Mouse (Mus musculus): ENCODE data around the gene Shtn1. TPM values are rescaled to one million over a fixed set of nuclear protein-coding genes. Genes with fewer than 3 reads are reported as not detected.

Gene Shtn1
- polyA plus RNA-seq, 1 experiment from 2014 or later = 2.7 TPM

GRCm38 (mm10) chr19:59010802-59011201 lies 65.1 kb downstream of the Shtn1 start:
- Histone ChIP-seq H3K4me2 (ENCODE audit: low read depth) (no peak overlapping the region), H3K9me3 (ENCODE audit: control insufficient read depth, low read length) (no peaks in the 10 kb centered on the region), H3K4me3 (ENCODE audit: low read depth, low read length) (no peak overlapping the region), H3K36me3 (ENCODE audit: control insufficient read depth, insufficient read depth, low read length) (no peaks in the 10 kb centered on the region), H3K27me3 (ENCODE audit: control insufficient read depth, insufficient read depth, low read length) (no peaks in the 10 kb centered on the region), H3K27ac (ENCODE audit: low read depth, low read length) (no peak overlapping the region), H3K9ac (ENCODE audit: low read length) (no peak overlapping the region), H3K4me1 (ENCODE audit: control insufficient read depth, insufficient read depth, low read length) (no peaks in the 10 kb centered on the region)
- 73% methylated on average over 5 of the region's 5 CpGs for WGBS
- ATAC-seq (ENCODE audit: insufficient read depth, low FRiP score, low TSS enrichment) = no peak
- no peak for DNase-seq (ENCODE audit: low spot score)

GRCm38 (mm10) chr19:59006577-59007340 lies 69.1 kb downstream of the Shtn1 start:
- Histone ChIP-seq H3K27me3 (ENCODE audit: control insufficient read depth, insufficient read depth, low read length) (no peaks in the 10 kb centered on the region), H3K4me1 (ENCODE audit: control insufficient read depth, insufficient read depth, low read length) (no peaks in the 10 kb centered on the region), H3K4me2 (ENCODE audit: low read depth) (no peak overlapping the region), H3K4me3 (ENCODE audit: low read depth, low read length) (no peak overlapping the region), H3K9ac (ENCODE audit: low read length) (no peak overlapping the region), H3K36me3 (ENCODE audit: control insufficient read depth, insufficient read depth, low read length) (no peaks in the 10 kb centered on the region), H3K27ac (ENCODE audit: low read depth, low read length) (no peak overlapping the region), H3K9me3 (ENCODE audit: control insufficient read depth, low read length) (no peaks in the 10 kb centered on the region)
- 74% methylated on average over 15 of the region's 15 CpGs for WGBS
- ATAC-seq (ENCODE audit: insufficient read depth, low FRiP score, low TSS enrichment) (no peak), DNase-seq (ENCODE audit: low spot score) (no peak)

GRCm38 (mm10) chr19:59002827-59003226 lies 73.1 kb downstream of the Shtn1 start:
- Histone ChIP-seq H3K9ac (ENCODE audit: low read length) (no peak overlapping the region), H3K36me3 (ENCODE audit: control insufficient read depth, insufficient read depth, low read length) (no peaks in the 10 kb centered on the region), H3K4me3 (ENCODE audit: low read depth, low read length) (no peak overlapping the region), H3K4me2 (ENCODE audit: low read depth) (no peak overlapping the region), H3K27me3 (ENCODE audit: control insufficient read depth, insufficient read depth, low read length) (no peaks in the 10 kb centered on the region), H3K4me1 (ENCODE audit: control insufficient read depth, insufficient read depth, low read length) (no peaks in the 10 kb centered on the region), H3K27ac (ENCODE audit: low read depth, low read length) (no peak overlapping the region), H3K9me3 (ENCODE audit: control insufficient read depth, low read length) (no peaks in the 10 kb centered on the region)
- WGBS = 92% methylated on average over 6 of the region's 6 CpGs
- ATAC-seq (ENCODE audit: insufficient read depth, low FRiP score, low TSS enrichment) = no peak
- no peak for DNase-seq (ENCODE audit: low spot score)

GRCm38 (mm10) chr19:58981571-58981970 lies 94.3 kb downstream of the Shtn1 start:
- H3K4me3 ChIP-seq (ENCODE audit: low read depth, low read length) = no peak overlapping the region
- H3K9ac ChIP-seq (ENCODE audit: low read length) = no peak overlapping the region
- H3K27ac ChIP-seq (ENCODE audit: low read depth, low read length) = no peak overlapping the region
- 30% methylated on average over 9 of the region's 9 CpGs for WGBS
- DNase-seq (ENCODE audit: low spot score) (no peak), ATAC-seq (ENCODE audit: insufficient read depth, low FRiP score, low TSS enrichment) (no peak)
- H3K27me3 ChIP-seq (ENCODE audit: control insufficient read depth, insufficient read depth, low read length) = peaks cover 23% of the 10 kb centered on the region
- no peak overlapping the region for H3K4me2 ChIP-seq (ENCODE audit: low read depth)
- H3K36me3 ChIP-seq (ENCODE audit: control insufficient read depth, insufficient read depth, low read length) = no peaks in the 10 kb centered on the region
- no peaks in the 10 kb centered on the region for H3K9me3 ChIP-seq (ENCODE audit: control insufficient read depth, low read length)
- 0 out of 2 replicates have a peak, but pooled peaks cover 2% of the 10 kb centered on the region for H3K4me1 ChIP-seq (ENCODE audit: control insufficient read depth, insufficient read depth, low read length)

- 78% methylated on average over 5 of the region's 5 CpGs for WGBS
- H3K9ac ChIP-seq (ENCODE audit: low read length) = no peak overlapping the region
- no peak overlapping the region for H3K4me3 ChIP-seq (ENCODE audit: low read depth, low read length)
- H3K27ac ChIP-seq (ENCODE audit: low read depth, low read length) = no peak overlapping the region
- no peak overlapping the region for H3K4me2 ChIP-seq (ENCODE audit: low read depth)
- ATAC-seq (ENCODE audit: insufficient read depth, low FRiP score, low TSS enrichment) = no peak
- H3K27me3 ChIP-seq (ENCODE audit: control insufficient read depth, insufficient read depth, low read length) = peaks cover 31% of the 10 kb centered on the region
- DNase-seq (ENCODE audit: low spot score) = no peak
- H3K9me3 ChIP-seq (ENCODE audit: control insufficient read depth, low read length) = no peaks in the 10 kb centered on the region
- no peaks in the 10 kb centered on the region for H3K36me3 ChIP-seq (ENCODE audit: control insufficient read depth, insufficient read depth, low read length)
- H3K4me1 ChIP-seq (ENCODE audit: control insufficient read depth, insufficient read depth, low read length) = 0 out of 2 replicates have a peak, but pooled peaks cover 2% of the 10 kb centered on the region
Observed at GRCm38 (mm10) chr19:58980056-58980440, 95.9 kb downstream of the Shtn1 start.

- 0 out of 2 replicates have a peak, but pooled peaks cover 2% of the 10 kb centered on the region for H3K4me1 ChIP-seq (ENCODE audit: control insufficient read depth, insufficient read depth, low read length)
- peaks cover 31% of the 10 kb centered on the region for H3K27me3 ChIP-seq (ENCODE audit: control insufficient read depth, insufficient read depth, low read length)
- H3K4me2 ChIP-seq (ENCODE audit: low read depth) = no peak overlapping the region
- no peaks in the 10 kb centered on the region for H3K9me3 ChIP-seq (ENCODE audit: control insufficient read depth, low read length)
- H3K36me3 ChIP-seq (ENCODE audit: control insufficient read depth, insufficient read depth, low read length) = no peaks in the 10 kb centered on the region
- WGBS = 54% methylated on average over 13 of the region's 13 CpGs
- H3K27ac ChIP-seq (ENCODE audit: low read depth, low read length) = no peak overlapping the region
- H3K4me3 ChIP-seq (ENCODE audit: low read depth, low read length) = no peak overlapping the region
- H3K9ac ChIP-seq (ENCODE audit: low read length) = no peak overlapping the region
- ATAC-seq (ENCODE audit: insufficient read depth, low FRiP score, low TSS enrichment) (no peak), DNase-seq (ENCODE audit: low spot score) (no peak)
Observed at GRCm38 (mm10) chr19:58979436-58980055, 96.4 kb downstream of the Shtn1 start.

- Histone ChIP-seq H3K9ac (ENCODE audit: low read length) (no peak overlapping the region), H3K36me3 (ENCODE audit: control insufficient read depth, insufficient read depth, low read length) (no peaks in the 10 kb centered on the region), H3K27ac (ENCODE audit: low read depth, low read length) (no peak overlapping the region), H3K4me1 (ENCODE audit: control insufficient read depth, insufficient read depth, low read length) (0 out of 2 replicates have a peak, but pooled peaks cover 2% of the 10 kb centered on the region), H3K4me2 (ENCODE audit: low read depth) (no peak overlapping the region), H3K9me3 (ENCODE audit: control insufficient read depth, low read length) (no peaks in the 10 kb centered on the region), H3K27me3 (ENCODE audit: control insufficient read depth, insufficient read depth, low read length) (peaks cover 36% of the 10 kb centered on the region), H3K4me3 (ENCODE audit: low read depth, low read length) (no peak overlapping the region)
- ATAC-seq (ENCODE audit: insufficient read depth, low FRiP score, low TSS enrichment) = no peak
- DNase-seq (ENCODE audit: low spot score) = no peak
- WGBS = 72% methylated on average over 11 of the region's 11 CpGs
Observed at GRCm38 (mm10) chr19:58978401-58979171, 97.3 kb downstream of the Shtn1 start.

- no peaks in the 10 kb centered on the region for H3K36me3 ChIP-seq (ENCODE audit: control insufficient read depth, insufficient read depth, low read length)
- H3K4me2 ChIP-seq (ENCODE audit: low read depth) = no peak overlapping the region
- no peaks in the 10 kb centered on the region for H3K9me3 ChIP-seq (ENCODE audit: control insufficient read depth, low read length)
- no peak overlapping the region for H3K4me3 ChIP-seq (ENCODE audit: low read depth, low read length)
- H3K27me3 ChIP-seq (ENCODE audit: control insufficient read depth, insufficient read depth, low read length) = peaks cover 52% of the 10 kb centered on the region
- no peak overlapping the region for H3K27ac ChIP-seq (ENCODE audit: low read depth, low read length)
- 83% methylated on average over 11 of the region's 11 CpGs for WGBS
- DNase-seq (ENCODE audit: low spot score) (no peak), ATAC-seq (ENCODE audit: insufficient read depth, low FRiP score, low TSS enrichment) (no peak)
- H3K4me1 ChIP-seq (ENCODE audit: control insufficient read depth, insufficient read depth, low read length) = 0 out of 2 replicates have a peak, but pooled peaks cover 2% of the 10 kb centered on the region
- H3K9ac ChIP-seq (ENCODE audit: low read length) = no peak overlapping the region
Observed at GRCm38 (mm10) chr19:58975216-58975863, 100.6 kb downstream of the Shtn1 start.

All from neural tube, embryonic 11.5 days (tissue).